30 mouse cellular contexts compared by ENCODE assay signal in genomic region chr7:104103913-104104756, GRCm38 (mm10). TPM values are rescaled to one million over a fixed set of nuclear protein-coding genes. Genes with fewer than 3 reads are reported as not detected.
A peak's percentile ranks its signal among the peaks of the same experiment; 100 is the strongest.
DNase-seq lines count a peak whose midpoint lies in the region; ATAC-seq and TF ChIP-seq lines count a peak whose summit lies in the region.
"Had no signal": no experiment of that assay in that cellular context is flagged by ENCODE, and none has a peak within 500 bp of the region (broad histone marks: within the 10 kb centered on the region; RNA-seq: fewer than 3 reads in every experiment).

No protein-coding gene starts in this region.

- ATAC-seq in liver, embryonic 11.5 days (replicated peaks; ENCODE audit: low FRiP score): peak; percentile 87
- peak; percentile 100 for ATAC-seq in megakaryocyte progenitor cell, adult 5-6 weeks (replicated peaks; ENCODE audit: poor library complexity)
- ATAC-seq: hindbrain, embryonic 16.5 days; intestine, embryonic 16.5 days had no signal

- no peak for TF ChIP-seq RAD21 in CH12.LX (IDR thresholded peaks at IDR 0.05; ENCODE audit: low read depth, low read length)
- TF ChIP-seq RAD21 in MEL (IDR thresholded peaks at IDR 0.05; ENCODE audit: low read depth, low read length): no peak

- H3K9ac ChIP-seq in CH12.LX (ENCODE audit: insufficient read depth, low read depth) (no peak overlapping the region), MEL (ENCODE audit: control insufficient read depth, low read depth, low read length, poor library complexity, severe bottlenecking) (no peak overlapping the region)
- no peak overlapping the region for H3K9ac ChIP-seq in liver, embryonic 11.5 days (ENCODE audit: low read depth, low read length)
- H3K9ac ChIP-seq: kidney, embryonic 15.5 days had no signal

- WGBS in liver, embryonic 11.5 days: 45% methylated on average over 4 of the region's 4 CpGs

- H3K4me3 ChIP-seq in CH12.LX (replicated peaks in 1 of 3; ENCODE audit: low read depth in 2 of 3, low read length in 2 of 3, poor library complexity in 1 of 3): no peak overlapping the region
- no peak overlapping the region for H3K4me3 ChIP-seq in MEL (ENCODE audit: control insufficient read depth in 1 of 2, insufficient read depth in 1 of 2, low read depth in 2 of 2, low read length in 2 of 2)
- H3K4me3 ChIP-seq in liver, embryonic 11.5 days (ENCODE audit: low read depth, low read length): no peak overlapping the region
- H3K4me3 ChIP-seq: forebrain, embryonic 10.5 days; kidney, embryonic 15.5 days; midbrain, embryonic 10.5 days had no signal

- TF ChIP-seq CTCF in CH12.LX (conservative IDR thresholded peaks at IDR 0.05 in 1 of 2, IDR thresholded peaks at IDR 0.05 in 1 of 2; ENCODE audit: low read depth in 2 of 2, low read length in 2 of 2): no peak
- TF ChIP-seq CTCF in MEL (IDR thresholded peaks at IDR 0.05 in 2 of 3, conservative IDR thresholded peaks at IDR 0.05 in 1 of 3; ENCODE audit: control insufficient read depth in 1 of 3, insufficient read depth in 1 of 3, low read depth in 2 of 3, low read length in 3 of 3, poor library complexity in 1 of 3, severe bottlenecking in 1 of 3): no peak

- no peaks in the 10 kb centered on the region for H3K27me3 ChIP-seq in CH12.LX (replicated peaks)
- H3K27me3 ChIP-seq in MEL (ENCODE audit: control insufficient read depth in 1 of 2, insufficient read depth in 2 of 2, low read length in 2 of 2): no peaks in the 10 kb centered on the region
- H3K27me3 ChIP-seq in liver, embryonic 11.5 days (replicated peaks; ENCODE audit: control insufficient read depth, insufficient read depth, low read length): no peaks in the 10 kb centered on the region
- H3K27me3 ChIP-seq: kidney, embryonic 15.5 days had no signal

- TF ChIP-seq EP300 in CH12.LX (IDR thresholded peaks at IDR 0.05; ENCODE audit: low read length) (no peak), MEL (IDR thresholded peaks at IDR 0.05; ENCODE audit: low read depth in 1 of 2, low read length in 2 of 2) (peak; percentile 59 to 75)

- H3K4me2 ChIP-seq in CH12.LX (ENCODE audit: insufficient read depth, low read depth, poor library complexity, severe bottlenecking): no peak overlapping the region
- no peak overlapping the region for H3K4me2 ChIP-seq in liver, embryonic 11.5 days
- H3K4me2 ChIP-seq: kidney, embryonic 15.5 days had no signal

- H3K27ac ChIP-seq in CH12.LX (ENCODE audit: insufficient read depth, low read depth) (no peak overlapping the region), MEL (ENCODE audit: control insufficient read depth, low read depth, low read length) (no peak overlapping the region)
- no peak overlapping the region for H3K27ac ChIP-seq in liver, embryonic 11.5 days (ENCODE audit: low read depth, low read length)
- H3K27ac ChIP-seq: forebrain, embryonic 10.5 days; kidney, embryonic 15.5 days; midbrain, embryonic 10.5 days had no signal

- H3K79me2 ChIP-seq in CH12.LX (replicated peaks; ENCODE audit: control insufficient read depth, extremely low read depth, insufficient read depth, poor library complexity, severe bottlenecking): no peaks in the 10 kb centered on the region
- H3K79me2 ChIP-seq in MEL (ENCODE audit: control insufficient read depth, insufficient read depth, low read length, poor library complexity): no peaks in the 10 kb centered on the region

- H3K4me1 ChIP-seq in CH12.LX (ENCODE audit: control insufficient read depth in 1 of 2, insufficient read depth in 2 of 2) (no peaks in the 10 kb centered on the region), MEL (ENCODE audit: control insufficient read depth in 1 of 2, insufficient read depth in 2 of 2, low read length in 2 of 2) (peaks cover 0 to 4% of the 10 kb centered on the region in 2 experiments; a peak in 1 of 4 replicates)
- H3K4me1 ChIP-seq in liver, embryonic 11.5 days (replicated peaks; ENCODE audit: control insufficient read depth, insufficient read depth, low read length): no peaks in the 10 kb centered on the region
- H3K4me1 ChIP-seq: forebrain, embryonic 10.5 days; kidney, embryonic 15.5 days; midbrain, embryonic 10.5 days had no signal

- H3K9me3 ChIP-seq in CH12.LX (replicated peaks; ENCODE audit: low read length): no peaks in the 10 kb centered on the region
- H3K9me3 ChIP-seq in MEL (replicated peaks; ENCODE audit: insufficient read depth, low read length): no peaks in the 10 kb centered on the region
- no peaks in the 10 kb centered on the region for H3K9me3 ChIP-seq in liver, embryonic 11.5 days (ENCODE audit: control insufficient read depth, low read length)
- H3K9me3 ChIP-seq: forebrain, embryonic 10.5 days; kidney, embryonic 15.5 days; midbrain, embryonic 10.5 days had no signal

- TF ChIP-seq POLR2A in CH12.LX (IDR thresholded peaks at IDR 0.05; ENCODE audit: low read depth, low read length) (no peak), MEL (IDR thresholded peaks at IDR 0.05; ENCODE audit: control insufficient read depth in 1 of 2, insufficient read depth in 1 of 2, low read depth in 1 of 2, low read length in 2 of 2, poor library complexity in 1 of 2) (no peak)

- H3K36me3 ChIP-seq in CH12.LX (replicated peaks in 1 of 2; ENCODE audit: control insufficient read depth in 1 of 2, insufficient read depth in 1 of 2, low read length in 1 of 2): no peaks in the 10 kb centered on the region
- no peaks in the 10 kb centered on the region for H3K36me3 ChIP-seq in MEL (ENCODE audit: control insufficient read depth in 1 of 2, insufficient read depth in 2 of 2, low read length in 2 of 2)
- no peaks in the 10 kb centered on the region for H3K36me3 ChIP-seq in liver, embryonic 11.5 days (ENCODE audit: control insufficient read depth, insufficient read depth, low read length)
- H3K36me3 ChIP-seq: forebrain, embryonic 10.5 days; kidney, embryonic 15.5 days; midbrain, embryonic 10.5 days had no signal

- in situ Hi-C loops in CH12.LX (cut with MboI; ENCODE audit: low pct_ligation_motif_present, low pct_unique_long_range_greater_than_20kb, low sequenced_read_pairs): no loop called here

- DNase-seq in CH12.LX (ENCODE audit: extremely low read depth) (no peak), MEL (ENCODE audit: low read depth, low spot score) (peak; percentile 69)
- no peak for DNase-seq in liver, embryonic 11.5 days (ENCODE audit: low spot score)
- no peak for DNase-seq in urinary bladder, postnatal 25 days (ENCODE audit: low spot score)
- no peak for DNase-seq in frontal cortex, adult 2 months (ENCODE audit: extremely low spot score in 1 of 2, low spot score in 1 of 2)
- no peak for DNase-seq in testis, postnatal 10 days (ENCODE audit: low spot score)
- DNase-seq: adrenal gland, adult 2 months; cerebellum, adult 8-10 months; heart, adult 18-20 months; heart, postnatal 36 days; lung, postnatal 10 days; right cerebral cortex, postnatal 25 days; thymus, adult 18-20 months had no signal

- dilution Hi-C loops in CH12.LX (cut with MboI; ENCODE audit: extremely low pct_ligation_motif_present, extremely low pct_unique_long_range_greater_than_20kb, low sequenced_read_pairs): no loop called here

RNA-seq across cellular contexts. Expression of gene Olfr646, which starts 0.5 kb away (rescaled TPM):
- total RNA-seq in CH12.LX (2012; rRNA removed) (not detected in 2 replicates), CH12.LX (2014; rRNA removed) (not detected in 2 replicates), MEL (2012; rRNA removed) (not detected in 2 replicates)
- polyA plus RNA-seq in CH12.LX (2012; ENCODE audit: insufficient read length, low read depth) (not detected in 2 replicates), MEL (2012; ENCODE audit: insufficient read depth in 1 of 2, insufficient read length in 2 of 2, low read depth in 1 of 2, low replicate concordance in 2 of 2, missing spikeins in 1 of 2) (not detected)
- polyA plus RNA-seq in liver, embryonic 11.5 days (2014; fragmentation: Nextera tagmentation; extraction: Ambion mirVana): not detected in 2 replicates
- total RNA-seq in megakaryocyte progenitor cell, adult 5-6 weeks (2015): not detected in 2 replicates
- total RNA-seq in megakaryocyte progenitor cell, adult 5-6 weeks (2017): not detected in 2 replicates
- polyA plus RNA-seq in frontal cortex, adult 2 months (2012; rRNA removed): not detected in 2 replicates
- total RNA-seq: adrenal gland, adult 2 months; gastrocnemius, adult 8-10 months; heart, adult 18-20 months; heart, postnatal 36 days; layer of hippocampus, postnatal 10 days; left cerebral cortex, adult 8-10 months; neutrophil, adult 5-6 weeks had no signal
- polyA plus RNA-seq: adrenal gland, adult 2 months; cortical plate, adult 2 months; forebrain, embryonic 10.5 days; heart, embryonic 14.5 days; hindbrain, embryonic 16.5 days; intestine, embryonic 16.5 days; kidney, embryonic 15.5 days; large intestine, adult 2 months; limb, embryonic 11.5 days; liver, embryonic 16.5 days; midbrain, embryonic 10.5 days; stomach, embryonic 14.5 days had no signal

RNA-seq across cellular contexts. Expression of gene Olfr645, which starts 18.9 kb away (rescaled TPM):
- total RNA-seq in CH12.LX (2012; rRNA removed) (not detected in 2 replicates), CH12.LX (2014; rRNA removed) (not detected in 2 replicates), MEL (2012; rRNA removed) (not detected in 2 replicates)
- polyA plus RNA-seq in CH12.LX (2012; ENCODE audit: insufficient read length, low read depth) (not detected in 2 replicates), MEL (2012; ENCODE audit: insufficient read depth in 1 of 2, insufficient read length in 2 of 2, low read depth in 1 of 2, low replicate concordance in 2 of 2, missing spikeins in 1 of 2) (not detected)
- not detected in 2 replicates for polyA plus RNA-seq in liver, embryonic 11.5 days (2014; fragmentation: Nextera tagmentation; extraction: Ambion mirVana)
- total RNA-seq in megakaryocyte progenitor cell, adult 5-6 weeks (2015): not detected in 2 replicates
- not detected in 2 replicates for total RNA-seq in megakaryocyte progenitor cell, adult 5-6 weeks (2017)
- polyA plus RNA-seq in frontal cortex, adult 2 months (2012; rRNA removed): not detected in 2 replicates
- total RNA-seq: adrenal gland, adult 2 months; gastrocnemius, adult 8-10 months; heart, adult 18-20 months; heart, postnatal 36 days; layer of hippocampus, postnatal 10 days; left cerebral cortex, adult 8-10 months; neutrophil, adult 5-6 weeks had no signal
- polyA plus RNA-seq: adrenal gland, adult 2 months; cortical plate, adult 2 months; forebrain, embryonic 10.5 days; heart, embryonic 14.5 days; hindbrain, embryonic 16.5 days; intestine, embryonic 16.5 days; kidney, embryonic 15.5 days; large intestine, adult 2 months; limb, embryonic 11.5 days; liver, embryonic 16.5 days; midbrain, embryonic 10.5 days; spleen, adult 2 months; stomach, embryonic 14.5 days had no signal

RNA-seq across cellular contexts. Expression of gene Ubqln5, which starts 25.5 kb away (rescaled TPM):
- total RNA-seq in CH12.LX (2012; rRNA removed) (not detected in 2 replicates), CH12.LX (2014; rRNA removed) (not detected in 2 replicates), MEL (2012; rRNA removed) (not detected in 2 replicates)
- polyA plus RNA-seq in CH12.LX (2012; ENCODE audit: insufficient read length, low read depth) (not detected in 2 replicates), MEL (2012; ENCODE audit: insufficient read depth in 1 of 2, insufficient read length in 2 of 2, low read depth in 1 of 2, low replicate concordance in 2 of 2, missing spikeins in 1 of 2) (not detected)
- not detected in 2 replicates for polyA plus RNA-seq in liver, embryonic 11.5 days (2014; fragmentation: Nextera tagmentation; extraction: Ambion mirVana)
- total RNA-seq in megakaryocyte progenitor cell, adult 5-6 weeks (2015): not detected in 2 replicates
- total RNA-seq in megakaryocyte progenitor cell, adult 5-6 weeks (2017): not detected in 2 replicates
- not detected in 2 replicates for polyA plus RNA-seq in frontal cortex, adult 2 months (2012; rRNA removed)
- total RNA-seq: adrenal gland, adult 2 months; gastrocnemius, adult 8-10 months; heart, adult 18-20 months; heart, postnatal 36 days; layer of hippocampus, postnatal 10 days; left cerebral cortex, adult 8-10 months; neutrophil, adult 5-6 weeks had no signal
- polyA plus RNA-seq: adrenal gland, adult 2 months; cortical plate, adult 2 months; forebrain, embryonic 10.5 days; heart, embryonic 14.5 days; hindbrain, embryonic 16.5 days; intestine, embryonic 16.5 days; kidney, embryonic 15.5 days; large intestine, adult 2 months; limb, embryonic 11.5 days; liver, embryonic 16.5 days; midbrain, embryonic 10.5 days; spleen, adult 2 months; stomach, embryonic 14.5 days had no signal

RNA-seq across cellular contexts. Expression of gene Olfr644, which starts 32.5 kb away (rescaled TPM):
- total RNA-seq in CH12.LX (2012; rRNA removed) (not detected in 2 replicates), CH12.LX (2014; rRNA removed) (not detected in 2 replicates), MEL (2012; rRNA removed) (not detected in 2 replicates)
- polyA plus RNA-seq in CH12.LX (2012; ENCODE audit: insufficient read length, low read depth) (not detected in 2 replicates), MEL (2012; ENCODE audit: insufficient read depth in 1 of 2, insufficient read length in 2 of 2, low read depth in 1 of 2, low replicate concordance in 2 of 2, missing spikeins in 1 of 2) (not detected)
- not detected in 2 replicates for polyA plus RNA-seq in liver, embryonic 11.5 days (2014; fragmentation: Nextera tagmentation; extraction: Ambion mirVana)
- total RNA-seq in megakaryocyte progenitor cell, adult 5-6 weeks (2015): not detected in 2 replicates
- not detected in 2 replicates for total RNA-seq in megakaryocyte progenitor cell, adult 5-6 weeks (2017)
- 0.02 TPM in 1 of 2 replicates, not detected in the other for polyA plus RNA-seq in frontal cortex, adult 2 months (2012; rRNA removed)
- total RNA-seq: adrenal gland, adult 2 months; gastrocnemius, adult 8-10 months; heart, adult 18-20 months; heart, postnatal 36 days; layer of hippocampus, postnatal 10 days; left cerebral cortex, adult 8-10 months; neutrophil, adult 5-6 weeks had no signal
- polyA plus RNA-seq: adrenal gland, adult 2 months; cortical plate, adult 2 months; forebrain, embryonic 10.5 days; heart, embryonic 14.5 days; hindbrain, embryonic 16.5 days; intestine, embryonic 16.5 days; kidney, embryonic 15.5 days; large intestine, adult 2 months; limb, embryonic 11.5 days; liver, embryonic 16.5 days; midbrain, embryonic 10.5 days; spleen, adult 2 months; stomach, embryonic 14.5 days had no signal

RNA-seq across cellular contexts. Expression of gene Olfr643, which starts 33.1 kb away (rescaled TPM):
- total RNA-seq in CH12.LX (2012; rRNA removed): not detected in 2 replicates
- not detected in 2 replicates for total RNA-seq in CH12.LX (2014; rRNA removed)
- not detected in 2 replicates for polyA plus RNA-seq in CH12.LX (2012; ENCODE audit: insufficient read length, low read depth)
- not detected in 2 replicates for total RNA-seq in MEL (2012; rRNA removed)
- polyA plus RNA-seq in MEL (2012; ENCODE audit: insufficient read depth in 1 of 2, insufficient read length in 2 of 2, low read depth in 1 of 2, low replicate concordance in 2 of 2, missing spikeins in 1 of 2): not detected
- polyA plus RNA-seq in liver, embryonic 11.5 days (2014; fragmentation: Nextera tagmentation; extraction: Ambion mirVana): not detected in 2 replicates
- total RNA-seq in megakaryocyte progenitor cell, adult 5-6 weeks (2015): not detected in 2 replicates
- total RNA-seq in megakaryocyte progenitor cell, adult 5-6 weeks (2017): not detected in 2 replicates
- polyA plus RNA-seq in frontal cortex, adult 2 months (2012; rRNA removed): not detected in 2 replicates
- total RNA-seq: adrenal gland, adult 2 months; gastrocnemius, adult 8-10 months; heart, adult 18-20 months; heart, postnatal 36 days; layer of hippocampus, postnatal 10 days; left cerebral cortex, adult 8-10 months; neutrophil, adult 5-6 weeks had no signal
- polyA plus RNA-seq: adrenal gland, adult 2 months; cortical plate, adult 2 months; forebrain, embryonic 10.5 days; heart, embryonic 14.5 days; hindbrain, embryonic 16.5 days; intestine, embryonic 16.5 days; kidney, embryonic 15.5 days; large intestine, adult 2 months; limb, embryonic 11.5 days; liver, embryonic 16.5 days; midbrain, embryonic 10.5 days; spleen, adult 2 months; stomach, embryonic 14.5 days had no signal

Comparison
In these comparisons a context has a peak if more than half of its experiments do, and no peak if none do; other contexts are left out.
1. Of the 35 proteins assayed by ChIP-seq in both MEL and CH12.LX: peak only in MEL: EP300, ETS1 and TCF12; only in CH12.LX: none; in both: MAFK; in neither: 31.